Mouse (Mus musculus): ENCODE data around the gene Cntn5.

The Cntn5 gene

GRCm38 (mm10) chr9:10457900-10458299 is 446.7 kb downstream of the Cntn5 start:
- in situ Hi-C loops (cut with MboI; ENCODE audit: unreplicated experiment in 2 of 2) = no loop called here

DNA sequence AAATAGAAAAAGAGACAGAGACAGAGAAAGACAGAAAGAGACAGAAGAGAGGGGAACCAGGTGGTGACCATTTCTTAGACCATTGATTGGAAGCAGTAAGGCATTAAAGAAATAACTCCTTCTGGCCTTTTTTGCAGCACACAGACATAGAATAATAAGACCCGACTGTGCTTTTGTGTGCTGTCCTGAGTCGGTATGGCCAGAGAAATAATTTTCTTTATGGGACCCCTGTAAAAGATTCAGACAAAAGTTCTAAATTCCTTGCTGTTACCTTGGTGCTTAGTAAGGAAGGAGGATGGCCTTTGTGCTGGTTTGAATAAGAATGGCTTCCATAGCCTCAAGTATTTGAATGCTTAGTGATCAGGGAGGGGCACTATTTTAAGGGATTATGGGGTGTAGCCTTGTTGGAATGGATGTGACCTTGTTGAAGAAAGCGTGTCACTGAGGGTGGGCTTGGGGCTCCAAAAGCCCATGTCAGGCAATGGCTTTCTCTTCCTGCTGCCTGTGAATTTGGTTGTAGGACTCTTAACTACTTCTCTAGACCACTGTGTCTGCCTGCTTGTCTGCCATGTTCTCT is 455.5 kb downstream of the Cntn5 start:
- in situ Hi-C loops (cut with MboI; ENCODE audit: unreplicated experiment in 2 of 2) = no loop called here

DNA sequence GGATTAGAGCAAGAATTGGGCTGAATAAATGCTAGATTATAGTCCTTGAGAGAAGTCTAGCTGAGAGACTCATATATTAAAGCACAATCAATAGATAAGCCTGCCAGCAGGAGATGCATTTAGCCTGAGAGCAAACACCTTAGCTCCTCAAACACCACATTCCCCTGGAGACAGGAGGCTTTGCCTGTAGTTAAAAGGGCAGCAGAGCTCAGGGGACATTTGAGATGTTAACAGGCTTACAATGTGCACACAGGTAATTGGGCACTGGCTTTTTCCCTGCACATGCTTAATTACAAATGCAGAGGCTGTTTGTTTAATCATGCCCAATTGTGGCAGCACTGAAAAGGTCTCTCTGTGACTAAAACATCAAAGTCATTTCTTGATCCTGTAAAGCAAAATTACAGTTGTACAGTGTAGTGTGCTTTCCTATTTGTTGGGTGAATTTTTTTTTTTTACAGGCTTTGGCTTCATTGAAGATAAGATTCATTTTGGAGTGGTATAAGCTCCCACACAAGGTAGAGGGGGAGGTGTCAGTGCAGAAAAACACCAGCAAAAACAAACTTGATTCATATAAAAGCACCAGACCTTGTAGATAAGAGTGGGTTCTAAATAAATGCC is 457.2 kb downstream of the Cntn5 start:
- in situ Hi-C loops (cut with MboI; ENCODE audit: unreplicated experiment in 2 of 2) = no loop called here

DNA sequence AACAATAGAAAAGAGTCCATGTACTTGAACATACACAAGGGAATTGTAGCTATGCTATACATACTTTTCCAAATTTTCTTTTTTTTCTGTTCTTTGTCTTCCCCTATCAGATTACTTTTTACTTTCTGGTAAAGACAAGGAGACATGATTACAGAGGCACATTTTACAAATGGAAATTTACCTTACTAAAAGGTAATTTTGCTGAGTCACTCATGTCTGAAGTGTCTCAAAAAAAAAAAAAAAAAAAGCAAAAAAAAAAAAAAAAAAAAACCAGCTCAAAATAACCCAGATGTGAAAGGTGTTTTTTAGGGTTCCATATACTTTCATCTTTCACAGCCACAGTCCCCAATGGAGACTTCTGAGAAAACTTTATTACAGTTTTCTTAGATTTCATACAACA is 492.5 kb downstream of the Cntn5 start:
- in situ Hi-C loops (cut with MboI; ENCODE audit: unreplicated experiment in 2 of 2) = no loop called here

DNA sequence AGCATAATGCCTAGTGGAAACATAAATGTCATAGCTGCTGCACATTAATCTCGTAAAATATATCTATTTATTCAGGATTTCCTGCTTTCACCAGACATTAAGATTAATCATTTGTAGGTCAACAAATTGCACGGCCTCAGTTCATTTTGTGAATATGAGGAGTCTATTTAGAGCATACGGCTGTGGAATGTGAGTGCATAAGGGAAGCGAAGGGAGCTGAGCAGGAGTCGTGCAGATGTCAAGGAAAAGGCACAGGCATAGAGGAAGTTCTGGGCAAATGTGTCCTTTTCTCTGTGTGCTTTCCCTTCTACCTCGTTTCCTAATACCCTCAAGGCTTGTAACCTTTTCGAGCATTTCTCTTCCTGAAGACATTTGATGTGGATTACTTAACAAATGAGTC is 504.5 kb downstream of the Cntn5 start:
- in situ Hi-C loops (cut with MboI; ENCODE audit: unreplicated experiment in 2 of 2) = no loop called here

GRCm38 (mm10) chr9:10389863-10390262 is 514.7 kb downstream of the Cntn5 start:
- in situ Hi-C loops (cut with MboI; ENCODE audit: unreplicated experiment in 2 of 2) = no loop called here

GRCm38 (mm10) chr9:10384455-10384854 is 520.1 kb downstream of the Cntn5 start:
- in situ Hi-C loops (cut with MboI; ENCODE audit: unreplicated experiment in 2 of 2) = no loop called here

- in situ Hi-C loops (cut with MboI; ENCODE audit: unreplicated experiment in 2 of 2) = no loop called here
These were observed 521.4 kb downstream of the Cntn5 start for GRCm38 (mm10) chr9:10383140-10383539.

- in situ Hi-C loops (cut with MboI; ENCODE audit: unreplicated experiment in 2 of 2) = no loop called here
These were observed 522.9 kb downstream of the Cntn5 start for GRCm38 (mm10) chr9:10381701-10382100.

DNA sequence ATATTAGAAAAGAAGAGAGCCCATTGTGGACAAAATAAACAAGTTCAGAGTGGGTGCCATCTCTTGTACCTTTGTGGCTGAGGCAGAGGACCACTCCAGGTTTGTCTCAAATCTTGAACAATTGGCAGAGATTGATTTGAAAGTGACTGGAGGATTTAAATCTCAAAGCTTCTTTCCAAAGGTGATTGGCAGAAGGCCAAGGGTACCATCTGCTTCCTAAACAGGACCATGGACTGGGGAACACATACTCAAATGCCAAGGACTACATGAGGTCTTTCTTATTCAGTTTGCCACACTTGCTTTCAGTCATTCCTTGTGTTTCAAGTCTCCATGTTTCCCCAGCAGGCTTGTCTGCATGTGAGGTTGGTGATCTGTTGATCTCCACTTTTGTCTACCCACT is 528.3 kb downstream of the Cntn5 start:
- in situ Hi-C loops (cut with MboI; ENCODE audit: unreplicated experiment in 2 of 2) = no loop called here

GRCm38 (mm10) chr9:10368971-10369370 is 535.6 kb downstream of the Cntn5 start:
- in situ Hi-C loops (cut with MboI; ENCODE audit: unreplicated experiment in 2 of 2) = no loop called here

DNA sequence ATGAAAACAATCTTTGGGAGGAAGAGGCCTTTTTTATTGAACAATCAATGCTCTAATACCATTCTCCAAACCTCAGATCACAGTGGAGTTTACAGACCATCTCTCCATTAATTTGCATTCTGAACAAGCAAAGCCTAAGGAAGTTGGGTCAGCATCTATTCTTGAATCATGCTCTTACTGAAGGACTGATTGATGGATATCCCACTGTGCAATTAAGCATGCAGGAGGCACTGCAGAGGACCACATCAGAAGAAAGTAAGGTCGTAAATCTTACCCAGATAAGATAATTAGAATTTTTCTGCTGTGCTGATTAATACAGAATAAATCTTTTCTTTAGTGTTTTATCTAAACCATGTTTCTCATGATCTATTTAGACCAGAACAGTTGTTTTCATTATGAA is 536.2 kb downstream of the Cntn5 start:
- in situ Hi-C loops (cut with MboI; ENCODE audit: unreplicated experiment in 2 of 2) = no loop called here

DNA sequence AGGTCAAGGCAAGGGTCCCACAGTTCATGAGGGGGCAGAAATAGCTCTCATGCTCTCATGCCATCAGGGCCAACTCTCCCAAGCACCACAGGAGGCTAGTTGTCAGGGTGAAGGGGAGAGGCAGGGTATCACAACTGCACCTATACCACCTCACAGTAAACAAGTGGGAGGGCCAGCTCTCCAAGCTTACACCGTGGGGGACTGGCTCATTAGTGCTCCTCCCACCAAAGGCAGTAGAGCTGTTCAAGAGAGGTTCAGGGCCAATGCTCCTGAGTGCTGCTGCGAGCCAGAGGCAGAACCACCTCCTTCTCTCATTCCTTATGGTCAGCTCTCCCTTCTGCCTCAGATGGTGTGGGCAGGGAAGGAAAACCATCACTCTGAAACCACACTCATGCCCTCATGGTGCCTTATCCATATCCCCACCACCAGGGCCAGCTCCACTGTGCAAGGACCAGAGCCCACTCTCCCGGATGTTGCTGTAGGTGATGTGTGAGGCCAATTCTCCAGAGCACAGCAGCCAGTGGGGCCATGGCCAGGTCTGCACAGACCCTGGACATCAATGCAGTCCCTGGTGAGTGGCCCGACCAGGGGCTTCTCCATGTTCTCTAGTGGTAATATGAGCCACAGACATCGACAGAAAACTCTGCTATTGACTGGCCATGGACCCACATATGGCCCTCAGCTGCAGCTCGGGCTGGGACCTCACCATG is 538.2 kb downstream of the Cntn5 start:
- in situ Hi-C loops (cut with MboI; ENCODE audit: unreplicated experiment in 2 of 2) = no loop called here

DNA sequence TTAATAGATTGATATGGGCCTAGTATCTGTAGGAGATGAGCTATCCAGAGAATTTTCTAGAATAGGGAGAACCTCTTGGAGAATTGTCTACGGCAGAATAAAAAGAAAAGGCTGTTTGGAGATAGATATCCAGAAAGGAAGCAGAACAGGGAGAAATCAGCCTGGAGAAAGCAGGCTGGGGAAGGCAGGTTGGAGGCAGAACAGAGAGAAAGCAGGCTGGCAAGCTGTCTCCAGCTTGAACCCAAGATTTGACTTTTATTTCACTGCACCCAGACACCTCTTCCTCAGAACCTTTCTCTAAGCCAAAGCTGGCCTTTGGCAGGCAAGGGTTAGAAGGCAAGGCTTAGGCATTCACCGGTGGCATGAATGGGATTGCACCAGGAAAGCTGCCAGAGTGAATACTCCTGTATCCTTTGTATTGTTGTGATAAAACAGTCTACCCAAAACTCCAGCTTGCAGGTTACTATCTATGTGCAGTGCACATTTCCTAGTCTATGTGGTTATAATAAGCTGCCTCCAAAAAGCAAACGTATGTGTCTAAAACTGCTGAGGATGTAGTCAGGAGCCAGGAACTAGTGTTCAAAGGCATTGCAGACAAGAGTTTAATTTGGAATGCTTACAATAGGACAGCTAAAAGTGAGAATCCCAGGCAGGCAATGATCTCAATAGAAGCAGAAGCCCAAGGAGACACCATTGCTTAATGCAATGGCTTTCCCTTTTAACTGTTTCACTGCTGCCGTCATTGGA is 553.5 kb downstream of the Cntn5 start:
- in situ Hi-C loops (cut with MboI; ENCODE audit: unreplicated experiment in 2 of 2) = no loop called here

DNA sequence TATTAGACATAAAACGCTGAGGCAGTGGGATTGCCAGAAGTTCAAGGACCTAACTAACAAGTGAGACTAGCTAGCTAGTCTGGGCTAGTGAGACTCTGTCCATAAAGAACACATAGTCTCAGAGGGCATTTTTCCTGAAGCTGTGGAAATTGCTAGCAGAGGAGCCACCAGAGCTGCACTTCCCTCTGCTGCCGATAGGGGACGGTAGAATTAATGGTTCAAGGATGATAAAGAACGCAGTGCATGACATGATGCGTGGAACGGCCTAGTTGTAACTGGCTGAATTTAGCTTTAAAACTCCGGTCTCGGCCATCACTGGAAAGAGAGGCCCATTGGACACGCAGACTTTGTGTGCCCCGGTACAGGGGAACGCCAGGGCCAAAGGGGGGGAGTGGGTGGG is 555.8 kb downstream of the Cntn5 start:
- in situ Hi-C loops (cut with MboI; ENCODE audit: unreplicated experiment in 2 of 2) = no loop called here

GRCm38 (mm10) chr9:10348222-10348621 is 556.4 kb downstream of the Cntn5 start:
- in situ Hi-C loops (cut with MboI; ENCODE audit: unreplicated experiment in 2 of 2) = no loop called here

DNA sequence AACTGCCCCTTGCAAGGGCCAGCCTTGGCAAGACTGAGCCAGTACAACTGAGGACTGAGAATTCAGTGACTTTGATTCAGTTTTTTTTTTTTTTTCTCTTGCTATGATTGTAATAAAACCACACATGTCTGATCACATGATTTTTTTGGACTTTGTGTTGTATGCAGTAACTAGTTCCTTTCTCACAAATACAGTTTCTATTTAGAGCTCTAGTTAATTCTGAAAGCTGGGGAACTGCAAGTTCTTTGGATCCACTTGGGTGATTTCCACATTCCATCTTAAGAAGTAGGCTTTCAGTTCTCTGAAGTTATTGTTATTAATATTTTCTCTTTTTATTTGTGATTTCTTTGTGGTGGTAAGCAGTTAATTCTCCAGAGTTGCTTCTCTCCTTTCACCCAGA is 563.8 kb downstream of the Cntn5 start:
- in situ Hi-C loops (cut with MboI; ENCODE audit: unreplicated experiment in 2 of 2) = no loop called here

DNA sequence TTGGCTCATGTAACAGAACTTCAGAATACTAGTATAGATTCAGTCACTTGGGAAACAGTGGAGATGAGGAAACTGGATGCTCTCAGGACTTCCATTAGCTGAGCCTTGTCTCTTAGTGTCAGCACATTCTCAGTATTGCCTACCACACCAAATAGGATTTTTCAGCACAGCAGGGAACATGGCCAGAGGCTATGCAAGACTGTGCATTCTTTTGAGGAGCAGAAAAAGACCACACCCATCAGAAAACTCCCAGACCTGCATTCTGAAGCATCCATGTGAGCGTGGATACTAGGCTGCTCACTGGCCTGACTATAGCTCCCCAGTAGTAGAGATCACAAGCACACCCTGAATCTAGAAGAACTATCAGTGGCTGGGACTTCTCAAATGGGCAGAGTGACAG is 564.9 kb downstream of the Cntn5 start:
- in situ Hi-C loops (cut with MboI; ENCODE audit: unreplicated experiment in 2 of 2) = no loop called here

GRCm38 (mm10) chr9:10324697-10325368 is 579.7 kb downstream of the Cntn5 start:
- in situ Hi-C loops (cut with MboI; ENCODE audit: unreplicated experiment in 2 of 2) = loop anchor here (5.0 to 10.0 kb wide), 2 partner anchors 580 to 582 kb away; partner anchors contain the start of gene Cntn5 (in 1 of the 2)

GRCm38 (mm10) chr9:10269342-10269741 is 635.2 kb downstream of the Cntn5 start:
- in situ Hi-C loops (cut with MboI; ENCODE audit: unreplicated experiment in 2 of 2) = no loop called here

DNA sequence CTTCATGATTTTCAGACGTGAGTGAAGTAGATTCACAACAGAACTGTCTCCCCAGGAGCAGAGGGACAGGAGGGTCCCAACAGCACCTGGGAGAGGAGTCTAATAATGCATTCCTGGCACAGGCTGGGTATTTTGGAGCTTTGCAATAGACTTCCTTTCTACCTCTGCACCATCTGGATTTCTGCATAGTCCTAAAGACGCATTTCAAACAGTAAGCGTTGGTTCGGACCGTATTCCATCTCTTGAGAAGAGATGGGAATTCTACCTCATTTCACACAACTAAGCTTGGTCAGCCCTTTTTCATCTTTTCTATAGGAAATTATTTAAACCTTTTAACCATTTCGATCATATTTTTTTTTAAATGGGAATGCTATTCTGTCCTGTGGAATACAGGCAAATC is 635.7 kb downstream of the Cntn5 start:
- in situ Hi-C loops (cut with MboI; ENCODE audit: unreplicated experiment in 2 of 2) = no loop called here
